Mouse (Mus musculus): ENCODE data around the gene Arx.

Gene Arx

GRCm38 (mm10) chrX:93286291-93286893 lies at the start of gene Arx:
Arx (plus strand) TSS chrX:93286445.
- no peak for DNase-seq (ENCODE audit: low spot score)

- DNase-seq (ENCODE audit: low spot score), result no peak
Measured at GRCm38 (mm10) chrX:93251329-93251728, 34.9 kb upstream of the Arx start.

DNA sequence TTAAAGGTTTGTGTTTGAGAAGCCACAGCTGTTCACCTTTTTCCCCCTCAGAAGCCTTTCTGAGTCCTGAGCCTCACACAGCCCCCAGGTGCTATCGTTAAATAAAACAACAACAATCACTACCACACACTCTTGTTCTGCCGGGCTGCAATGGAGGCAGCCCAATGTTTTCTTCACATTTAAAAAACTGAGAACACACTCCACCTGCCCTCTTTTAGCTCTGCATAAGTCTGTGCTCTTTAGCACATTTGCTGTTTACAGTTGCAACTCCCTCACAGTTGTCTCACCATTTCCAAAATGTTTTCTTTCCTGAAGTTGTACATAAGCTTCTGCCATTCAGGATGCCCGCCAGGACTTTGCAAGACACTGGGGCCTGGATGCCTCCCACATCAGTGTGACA lies 10.6 kb upstream of the Arx start:
- DNase-seq (ENCODE audit: low spot score), result peak; percentile 25

GRCm38 (mm10) chrX:93279940-93280339 lies 6.3 kb upstream of the Arx start:
- DNase-seq (ENCODE audit: low spot score), result no peak

- DNase-seq (ENCODE audit: low spot score), result peak; percentile 8
Measured at GRCm38 (mm10) chrX:93281028-93281723, 5.1 kb upstream of the Arx start.

DNA sequence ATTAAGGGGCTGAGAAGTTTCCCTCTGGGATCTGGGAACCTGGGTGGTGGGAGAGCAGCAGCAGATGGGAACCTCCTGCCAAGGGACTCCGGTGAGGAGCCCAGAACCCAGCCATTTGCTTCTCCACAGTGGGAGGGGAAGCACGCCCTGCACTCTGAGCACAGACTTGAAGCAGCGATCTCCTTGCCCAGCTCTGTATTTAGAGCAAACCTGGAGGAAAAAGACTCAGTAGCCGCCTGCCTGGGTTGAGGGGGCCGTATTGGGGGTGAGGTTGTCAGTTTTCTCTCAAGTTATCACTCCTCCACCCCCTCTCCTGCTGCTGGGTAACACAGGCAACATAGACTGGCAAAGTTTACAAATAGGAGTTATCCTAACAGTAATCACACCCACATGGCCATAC lies 4.5 kb upstream of the Arx start:
- no peak for DNase-seq (ENCODE audit: low spot score)

GRCm38 (mm10) chrX:93285091-93285490 lies 1.2 kb upstream of the Arx start:
- no peak for DNase-seq (ENCODE audit: low spot score)

DNA sequence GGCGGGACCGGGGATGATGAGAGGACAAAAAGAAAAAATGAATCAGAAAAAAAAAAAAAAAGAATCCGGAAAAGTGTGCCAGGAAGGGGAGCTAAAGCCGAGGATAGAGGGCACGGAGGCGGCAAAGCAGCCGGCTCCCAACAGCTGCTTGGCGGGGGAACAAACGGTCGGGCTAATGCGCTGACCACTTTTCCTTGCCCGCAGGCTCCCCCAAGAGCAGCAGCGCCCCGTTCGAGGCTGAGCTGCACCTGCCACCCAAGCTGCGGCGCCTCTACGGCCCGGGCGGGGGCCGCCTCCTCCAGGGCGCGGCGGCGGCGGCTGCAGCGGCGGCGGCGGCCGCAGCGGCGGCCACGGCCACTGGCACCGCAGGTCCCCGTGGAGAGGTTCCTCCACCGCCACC lies 2.1 kb downstream of the Arx start:
- no peak for DNase-seq (ENCODE audit: low spot score)

DNA sequence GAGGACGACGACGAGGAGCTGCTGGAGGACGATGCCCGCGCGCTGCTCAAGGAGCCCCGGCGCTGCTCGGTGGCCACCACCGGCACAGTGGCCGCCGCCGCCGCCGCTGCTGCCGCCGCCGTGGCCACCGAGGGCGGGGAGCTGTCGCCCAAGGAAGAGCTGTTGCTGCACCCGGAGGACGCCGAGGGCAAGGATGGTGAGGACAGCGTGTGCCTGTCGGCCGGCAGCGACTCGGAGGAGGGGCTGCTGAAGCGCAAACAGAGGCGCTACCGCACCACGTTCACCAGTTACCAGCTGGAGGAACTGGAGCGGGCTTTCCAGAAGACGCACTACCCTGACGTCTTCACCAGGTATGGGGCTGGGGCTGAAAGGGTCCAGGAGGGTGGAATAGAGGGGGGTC lies 2.8 kb downstream of the Arx start:
- DNase-seq (ENCODE audit: low spot score), result no peak

DNA sequence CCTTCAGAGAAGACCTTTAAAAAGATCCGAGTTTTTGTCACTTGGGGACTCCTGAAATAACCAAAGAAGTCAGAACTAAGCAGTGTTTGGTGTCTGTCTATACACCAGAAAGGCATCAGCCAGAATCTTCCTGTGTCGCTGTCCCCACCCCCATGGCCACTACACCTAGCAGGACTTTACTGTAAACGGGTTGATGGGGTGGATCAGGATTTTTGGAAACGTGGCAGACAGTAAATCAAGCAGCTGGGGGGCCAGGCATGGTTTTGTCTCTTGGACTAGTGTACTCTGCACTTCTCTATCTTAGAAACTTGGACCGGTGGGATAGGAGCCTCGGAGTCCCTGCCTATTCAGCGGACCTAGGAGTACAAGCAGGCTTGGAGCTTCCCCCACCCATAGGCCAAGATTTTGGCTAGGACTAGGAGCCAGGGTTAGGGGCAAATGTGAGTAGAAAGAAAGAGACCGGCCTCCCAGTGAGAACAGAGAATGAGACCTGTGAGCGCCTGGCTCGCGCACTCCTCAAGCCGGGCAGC lies 3.7 kb downstream of the Arx start:
- no peak for DNase-seq (ENCODE audit: low spot score)

DNA sequence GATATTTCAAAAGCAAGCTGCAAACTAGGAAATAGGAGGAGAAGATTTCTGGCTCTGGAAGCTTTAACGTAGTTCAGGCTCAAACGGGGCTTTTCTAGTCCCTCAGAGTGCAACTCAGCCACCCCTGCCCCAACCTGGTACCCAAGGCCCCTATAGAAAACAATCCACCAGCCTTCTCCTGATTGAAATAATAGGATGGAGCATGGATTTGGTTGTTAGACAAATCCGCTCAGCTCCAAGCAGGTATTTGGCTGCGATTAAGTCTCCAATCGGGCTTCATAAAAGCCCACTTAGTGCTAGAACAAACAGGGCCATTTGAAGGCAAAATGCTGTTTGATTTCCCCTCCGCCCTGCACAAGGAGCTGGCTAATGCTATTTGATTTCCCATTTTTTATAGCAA lies 5.8 kb downstream of the Arx start:
- no peak for DNase-seq (ENCODE audit: low spot score)

DNA sequence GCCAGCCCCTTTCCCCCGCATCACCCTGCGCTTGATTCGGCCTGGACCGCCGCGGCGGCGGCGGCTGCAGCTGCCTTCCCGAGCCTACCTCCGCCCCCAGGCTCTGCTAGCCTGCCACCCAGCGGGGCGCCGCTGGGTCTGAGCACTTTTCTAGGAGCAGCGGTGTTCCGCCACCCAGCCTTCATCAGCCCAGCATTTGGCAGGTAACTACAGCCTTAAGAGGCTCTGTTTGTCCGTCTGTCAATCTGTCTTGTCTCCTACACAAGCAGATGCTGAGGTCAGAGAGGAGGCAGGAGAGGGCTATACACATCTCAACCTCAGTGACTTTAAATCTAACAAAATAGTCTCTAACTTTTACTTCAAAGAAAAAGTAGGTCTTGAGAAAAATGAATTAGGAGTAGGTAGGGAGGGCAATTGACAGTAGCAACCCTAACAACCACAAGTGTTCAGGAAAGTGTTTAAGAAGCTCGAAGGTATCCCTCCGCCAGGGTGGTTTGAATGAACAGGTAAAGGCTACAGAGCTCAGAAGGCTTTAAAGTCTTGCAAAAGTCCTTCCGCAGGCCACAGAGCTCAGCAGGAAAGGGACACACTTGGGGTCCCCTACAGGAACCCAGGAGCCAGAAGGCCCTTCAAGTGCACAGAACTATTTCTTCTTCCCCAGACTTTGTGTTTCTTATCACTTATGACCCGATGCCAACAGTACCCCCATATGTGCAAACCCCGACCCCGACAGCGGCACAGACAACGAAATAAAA lies 8.7 kb downstream of the Arx start:
- DNase-seq (ENCODE audit: low spot score), result no peak

DNA sequence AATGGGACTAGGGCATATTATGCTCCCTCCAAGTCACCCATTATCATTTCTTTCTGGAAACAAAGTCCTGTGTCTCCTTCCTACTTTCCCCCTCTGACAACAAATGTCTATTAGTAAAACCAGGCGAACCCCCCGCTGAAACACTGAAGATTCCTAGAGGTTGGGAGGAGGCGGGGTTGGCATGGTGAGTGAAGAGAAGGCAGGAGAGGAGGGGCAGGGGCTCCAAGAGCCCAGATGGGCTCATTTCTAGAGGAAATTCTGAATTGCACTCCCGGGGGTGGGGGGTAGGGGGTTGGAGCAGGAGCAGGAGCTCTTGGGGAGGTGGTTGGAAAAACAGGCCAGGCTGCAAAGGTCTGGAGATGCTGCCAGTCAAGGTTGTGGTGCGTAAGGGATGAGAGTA lies 9.6 kb downstream of the Arx start:
- no peak for DNase-seq (ENCODE audit: low spot score)

- no peak for DNase-seq (ENCODE audit: low spot score)
Measured at GRCm38 (mm10) chrX:93297001-93297441, 10.8 kb downstream of the Arx start.

DNA sequence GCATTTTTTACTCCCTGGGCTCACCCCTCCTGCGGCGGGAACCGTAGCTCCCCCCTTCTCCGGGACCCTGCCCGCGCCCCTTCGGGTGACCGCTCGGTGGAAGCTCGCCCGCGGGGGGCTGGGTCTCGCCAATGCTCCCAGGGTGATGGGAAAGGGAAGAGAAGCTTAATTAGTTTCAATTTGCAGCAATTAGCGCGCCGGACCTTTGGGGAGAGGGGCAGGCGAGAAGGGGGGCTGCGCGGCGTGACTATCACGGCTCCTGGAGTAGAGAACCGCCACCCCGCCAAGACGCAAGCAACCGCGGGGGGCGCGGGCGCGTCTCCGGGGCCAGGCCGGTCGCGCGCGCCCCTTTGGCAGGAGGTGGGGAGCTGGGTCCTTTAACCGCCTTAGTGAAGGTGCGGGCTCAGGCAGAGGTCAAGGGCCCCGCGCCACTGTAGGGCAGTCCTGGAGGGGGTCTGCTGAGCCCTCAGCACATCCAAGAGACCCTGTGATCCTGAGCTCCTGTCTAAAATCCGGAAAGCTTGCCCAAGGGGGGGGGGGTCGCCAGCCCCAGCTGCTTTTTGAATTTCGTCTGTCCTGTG lies 12.9 kb downstream of the Arx start:
- DNase-seq (ENCODE audit: low spot score), result no peak

- no peak for DNase-seq (ENCODE audit: low spot score)
Measured at GRCm38 (mm10) chrX:93299771-93300170, 13.5 kb downstream of the Arx start.

GRCm38 (mm10) chrX:93300183-93300815 lies 14.1 kb downstream of the Arx start:
- no peak for DNase-seq (ENCODE audit: low spot score)

DNA sequence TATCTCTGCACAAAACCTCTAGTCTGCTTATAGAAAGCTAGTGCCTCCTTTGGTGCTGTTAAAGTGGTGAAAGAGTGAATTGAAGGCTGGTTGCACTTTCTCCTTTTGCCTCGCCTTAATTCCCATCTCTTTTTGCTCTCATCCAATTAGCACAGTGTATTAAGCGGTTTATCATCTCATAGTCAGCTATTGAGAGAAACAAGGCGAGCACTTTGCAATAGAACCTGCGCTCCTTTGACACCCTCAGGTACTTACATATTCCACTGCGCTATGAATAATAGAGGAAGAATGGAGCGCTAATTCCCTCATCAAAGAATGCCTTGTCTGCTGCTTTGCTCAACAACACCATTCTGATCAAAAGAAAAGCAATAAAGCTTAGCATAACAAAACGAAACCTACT lies 15.6 kb downstream of the Arx start:
- no peak for DNase-seq (ENCODE audit: low spot score)

DNA sequence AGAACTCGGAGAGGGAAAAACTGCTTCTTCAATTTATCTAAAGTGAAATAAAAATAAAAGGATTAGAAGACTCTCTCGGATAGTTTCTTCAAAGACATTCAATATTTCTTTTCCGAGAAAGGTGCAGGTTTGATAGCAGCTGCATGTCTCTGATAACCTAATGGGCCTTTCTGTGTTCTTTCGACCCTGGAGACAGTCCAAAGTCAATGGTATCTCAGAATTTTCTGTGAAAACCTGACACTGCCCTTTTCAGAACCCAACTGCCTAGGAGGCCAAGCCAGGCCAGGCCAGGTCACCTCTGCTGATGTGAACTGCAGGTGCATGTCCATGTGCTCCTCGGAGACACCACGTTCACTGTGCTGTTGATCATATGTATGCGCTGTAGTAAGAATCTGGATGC lies 19.5 kb downstream of the Arx start:
- no peak for DNase-seq (ENCODE audit: low spot score)

DNA sequence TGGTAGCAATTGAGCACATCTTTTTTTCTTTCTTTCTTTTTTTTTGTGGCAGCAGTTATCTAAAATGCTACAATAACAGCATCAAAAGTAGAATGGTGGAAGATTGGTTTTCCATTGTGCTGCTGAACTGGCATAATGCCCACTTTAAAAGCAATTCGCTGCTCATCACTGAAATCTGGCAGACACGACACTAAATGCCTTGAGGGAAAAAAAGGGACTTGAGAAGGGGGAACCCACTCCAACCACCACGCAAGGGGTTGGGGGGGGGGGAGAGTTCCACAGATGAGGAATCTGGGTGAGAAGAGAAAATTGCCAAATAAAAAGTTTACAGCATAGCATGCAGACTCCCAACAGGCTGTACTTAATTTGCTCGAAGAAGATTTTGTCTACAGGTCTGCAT lies 31.3 kb downstream of the Arx start:
- DNase-seq (ENCODE audit: low spot score), result no peak

GRCm38 (mm10) chrX:93319979-93320378 lies 33.7 kb downstream of the Arx start:
- DNase-seq (ENCODE audit: low spot score), result no peak

GRCm38 (mm10) chrX:93321336-93321735 lies 35.1 kb downstream of the Arx start:
- DNase-seq (ENCODE audit: low spot score), result no peak

All from adipocyte (in vitro differentiated cells).